Mouse (Mus musculus) thymus, postnatal 14 days (tissue): Measurements from ENCODE around the gene Pde4b.

Experiments
- DNase-seq: peaks from one replicate; pipeline ENCODE4 v3.0.0; 2021

The Pde4b gene

GRCm38 (mm10) chr4:102583469-102583868 is 496.1 kb downstream of the Pde4b start:
- no peak for DNase-seq

DNA sequence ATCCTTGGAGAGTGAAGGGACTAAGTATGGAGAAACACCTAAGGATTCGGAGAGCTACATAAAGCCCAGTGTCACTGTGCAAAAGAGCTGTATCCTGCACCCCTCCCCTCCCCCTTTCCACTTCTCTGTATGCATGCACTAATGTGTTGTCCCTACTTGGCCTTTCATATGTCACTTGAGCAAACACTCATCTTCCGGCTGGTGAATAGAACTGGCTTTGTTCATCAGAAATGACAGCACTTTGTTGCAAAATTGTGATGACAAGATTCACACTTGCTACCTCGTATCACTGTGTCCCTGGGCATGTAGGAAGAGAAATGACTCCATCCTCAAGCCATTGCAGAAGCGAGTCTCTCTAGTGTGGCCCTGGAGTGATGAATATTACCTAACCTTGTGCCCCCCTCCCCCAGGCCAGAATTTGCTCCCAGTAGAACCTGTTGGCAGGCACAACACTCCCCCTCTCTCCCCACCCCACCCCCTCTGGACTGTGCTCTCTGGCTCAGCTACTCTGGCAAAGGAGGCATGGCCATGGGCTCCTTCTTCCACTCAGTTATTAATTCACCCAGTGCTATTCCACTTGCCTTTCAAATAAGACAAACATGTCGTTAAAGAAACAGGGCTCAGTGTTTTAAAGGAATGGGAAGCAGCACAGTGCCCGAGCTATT is 497.4 kb downstream of the Pde4b start:
- DNase-seq = no peak

DNA sequence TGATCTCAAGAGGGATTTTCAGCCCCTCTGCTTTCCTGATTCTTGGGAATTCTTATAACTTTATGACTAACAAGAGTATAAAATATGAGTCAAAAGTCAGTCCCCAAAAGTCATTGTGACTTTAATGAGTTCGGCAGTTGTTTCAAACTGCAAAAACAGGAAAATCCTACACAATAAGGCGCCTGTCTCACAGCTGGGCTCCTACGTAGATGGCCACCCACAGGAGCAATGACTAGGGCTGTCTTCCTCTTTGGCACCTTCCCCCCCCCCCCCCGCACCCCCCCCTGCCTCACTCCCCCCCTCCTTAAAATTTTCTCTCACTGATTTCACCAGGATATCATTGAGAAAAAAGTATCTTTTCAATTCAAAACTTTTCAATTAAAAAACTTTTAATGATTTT is 498.2 kb downstream of the Pde4b start:
- no peak for DNase-seq

DNA sequence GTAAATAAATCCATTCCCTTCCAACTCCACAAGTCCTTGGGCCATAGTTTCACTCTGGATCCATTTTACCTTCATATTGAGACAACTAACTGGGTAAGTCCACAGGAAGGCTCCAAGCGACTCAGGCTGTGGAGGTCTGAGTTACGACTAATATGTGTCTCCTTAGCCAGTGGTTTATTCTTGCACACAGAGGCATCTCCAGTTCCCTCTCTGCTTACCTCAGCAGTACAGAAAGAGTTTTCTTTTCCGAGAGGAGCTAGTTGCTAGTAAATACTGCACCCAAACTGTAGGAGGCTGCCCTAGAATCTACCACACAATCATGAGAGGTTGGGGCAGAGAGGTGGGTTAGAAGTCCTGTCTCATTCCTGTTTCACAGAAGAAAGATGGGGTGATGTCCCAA is 499.4 kb downstream of the Pde4b start:
- DNase-seq = no peak

DNA sequence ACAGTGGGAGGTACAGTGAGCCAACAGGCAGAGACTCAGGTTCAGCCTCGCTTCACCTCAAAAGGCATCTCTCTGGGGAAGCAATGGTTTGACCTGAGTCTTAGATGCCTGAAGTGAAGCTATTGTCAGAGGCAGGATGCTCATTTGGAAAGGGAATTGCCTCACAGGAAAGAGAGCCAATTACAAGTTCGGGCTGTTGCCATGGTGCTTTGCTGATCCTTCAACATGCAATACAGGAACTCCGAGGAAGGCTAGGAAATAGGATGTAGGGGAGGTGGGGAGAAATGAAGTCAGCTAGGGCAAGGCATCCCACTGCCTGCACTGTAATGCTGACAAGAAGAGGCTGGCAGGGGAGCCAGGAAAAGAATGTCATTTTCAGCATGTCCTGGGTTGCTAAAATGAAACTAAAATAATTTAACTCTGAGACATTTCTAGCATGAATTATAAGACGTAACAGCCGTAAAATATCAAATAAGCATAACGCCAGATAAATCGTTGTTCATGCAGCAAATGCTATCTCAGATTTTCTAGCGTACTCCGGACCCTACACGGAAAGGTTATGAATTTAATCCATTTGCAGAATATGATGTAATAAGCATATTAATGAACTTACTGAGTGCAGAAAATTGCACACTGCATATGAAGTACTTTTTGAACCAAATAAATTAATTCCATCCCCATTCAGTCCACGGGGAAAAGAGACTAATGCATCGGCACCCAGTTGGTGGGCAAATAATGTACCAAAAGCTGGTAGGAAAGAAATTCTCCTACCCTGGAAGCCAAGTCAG is 501.5 kb downstream of the Pde4b start:
- DNase-seq = no peak

GRCm38 (mm10) chr4:102589537-102590031 is 502.2 kb downstream of the Pde4b start:
- no peak for DNase-seq

DNA sequence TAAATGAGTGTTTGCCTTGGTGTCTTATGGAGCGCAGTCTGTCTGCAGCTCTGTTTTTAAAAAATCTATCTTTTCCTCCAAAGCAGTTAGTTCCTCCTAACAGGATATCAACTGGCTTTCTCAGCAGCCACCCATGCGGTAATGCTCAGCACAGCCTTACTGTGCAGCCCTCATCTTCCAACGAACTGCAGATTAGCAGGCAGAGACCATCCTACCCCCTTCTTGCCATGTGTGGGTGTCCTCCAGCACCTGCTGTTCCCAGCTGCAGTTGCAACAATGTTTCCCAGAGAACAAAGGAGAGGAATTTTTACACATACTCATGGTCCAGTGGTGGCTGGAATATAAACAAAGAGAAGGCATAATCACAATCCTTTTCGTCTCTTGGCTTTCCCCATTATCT is 504.5 kb downstream of the Pde4b start:
- DNase-seq = no peak

- DNase-seq = no peak
Measured at GRCm38 (mm10) chr4:102592541-102592940, 505.2 kb downstream of the Pde4b start.

GRCm38 (mm10) chr4:102593631-102594030 is 506.3 kb downstream of the Pde4b start:
- DNase-seq = no peak

DNA sequence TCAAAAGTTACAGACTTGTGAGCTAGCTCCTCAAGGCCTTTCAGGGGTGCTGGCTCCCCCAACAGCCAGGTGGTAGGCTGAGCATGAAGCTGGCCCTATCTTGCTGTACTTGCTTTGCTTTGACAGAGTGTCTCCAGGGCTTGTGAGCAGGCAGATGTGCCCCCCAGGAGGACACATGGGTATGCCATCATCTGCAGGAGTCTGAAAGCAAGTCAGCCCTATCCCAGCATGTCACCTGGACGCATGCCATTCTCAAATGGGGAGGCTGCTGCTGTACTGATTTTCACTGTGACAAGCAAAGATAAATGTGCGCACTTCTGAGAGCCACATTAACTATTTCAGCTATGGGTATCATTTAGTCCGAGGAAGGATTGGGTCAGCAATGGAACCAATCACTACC is 507.2 kb downstream of the Pde4b start:
- DNase-seq = no peak

DNA sequence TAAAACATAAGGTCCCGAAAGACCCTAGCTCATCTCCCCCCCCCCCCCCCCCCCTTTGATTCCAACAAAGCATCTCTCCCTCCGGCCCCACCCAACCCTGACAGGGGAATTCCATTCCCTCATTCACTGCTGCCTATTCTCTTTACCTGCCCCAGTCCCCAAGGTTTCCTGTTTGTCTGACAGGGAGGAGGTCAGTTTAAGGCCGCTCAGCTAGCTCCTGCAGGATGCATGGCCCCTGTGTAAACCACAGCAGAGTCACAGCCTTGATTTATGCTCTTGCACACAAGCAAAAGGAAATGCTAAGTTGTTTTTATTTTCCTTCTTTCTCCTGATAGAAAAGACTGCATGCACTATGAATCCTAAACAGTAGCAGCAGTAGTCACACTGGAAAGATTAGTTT is 516.6 kb downstream of the Pde4b start:
- no peak for DNase-seq

GRCm38 (mm10) chr4:102605231-102605630 is 517.9 kb downstream of the Pde4b start:
- no peak for DNase-seq

DNA sequence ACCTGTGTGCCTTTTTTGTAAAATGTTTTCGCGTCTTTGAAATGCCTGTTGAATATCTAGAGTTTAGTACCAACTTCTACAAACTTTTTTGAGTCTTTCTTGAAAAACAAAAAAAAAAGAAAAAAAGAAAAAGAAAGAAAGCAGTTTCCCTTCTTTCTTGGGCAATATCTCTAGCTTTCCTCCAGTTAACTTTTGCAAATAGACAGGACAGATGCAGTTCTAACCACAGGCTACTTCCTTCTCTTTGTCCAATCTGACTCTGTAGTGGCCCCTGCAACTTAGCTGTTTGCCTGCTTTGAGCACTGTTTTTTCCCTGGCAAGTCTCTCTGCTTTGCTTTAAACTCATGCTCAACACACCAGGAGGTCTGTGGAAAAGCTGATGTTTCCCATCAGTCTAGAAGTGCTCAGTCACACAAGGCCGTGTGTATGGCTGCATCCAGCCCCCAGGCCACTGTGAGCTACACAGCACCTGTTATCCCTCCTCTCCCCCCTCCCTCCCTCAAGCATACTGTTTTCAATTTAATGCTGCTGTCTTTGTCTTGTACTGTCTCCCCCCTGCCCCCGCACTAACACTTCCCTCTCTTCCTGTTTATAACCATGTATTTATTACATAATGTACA is 518.5 kb downstream of the Pde4b start:
- DNase-seq = no peak

- no peak for DNase-seq
Measured at GRCm38 (mm10) chr4:102606825-102607224, 519.5 kb downstream of the Pde4b start.

- no peak for DNase-seq
Measured at GRCm38 (mm10) chr4:102607744-102608416, 520.5 kb downstream of the Pde4b start.

GRCm38 (mm10) chr4:102612596-102612995 is 525.3 kb downstream of the Pde4b start:
- no peak for DNase-seq

DNA sequence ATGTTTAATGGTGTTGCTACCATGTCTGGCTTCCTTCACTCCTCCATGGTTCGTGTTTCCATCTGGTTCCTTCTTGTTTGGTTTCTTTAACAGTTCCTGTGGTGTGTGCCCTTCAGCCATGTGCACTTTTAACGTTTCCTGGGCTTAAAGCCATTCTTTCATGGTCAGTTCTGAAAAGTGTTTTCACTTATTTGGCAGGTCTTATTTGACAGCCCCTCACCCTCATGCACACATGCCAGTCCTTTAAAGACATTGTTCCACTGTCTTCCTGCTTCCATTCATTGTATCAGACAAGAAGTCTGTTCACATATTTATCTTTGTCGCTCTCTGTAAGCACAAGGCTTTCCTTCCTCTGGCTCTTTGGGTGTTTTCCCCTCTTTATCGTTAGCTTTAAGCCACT is 530.4 kb downstream of the Pde4b start:
- no peak for DNase-seq

GRCm38 (mm10) chr4:102618609-102619008 is 531.3 kb downstream of the Pde4b start:
- DNase-seq = no peak

DNA sequence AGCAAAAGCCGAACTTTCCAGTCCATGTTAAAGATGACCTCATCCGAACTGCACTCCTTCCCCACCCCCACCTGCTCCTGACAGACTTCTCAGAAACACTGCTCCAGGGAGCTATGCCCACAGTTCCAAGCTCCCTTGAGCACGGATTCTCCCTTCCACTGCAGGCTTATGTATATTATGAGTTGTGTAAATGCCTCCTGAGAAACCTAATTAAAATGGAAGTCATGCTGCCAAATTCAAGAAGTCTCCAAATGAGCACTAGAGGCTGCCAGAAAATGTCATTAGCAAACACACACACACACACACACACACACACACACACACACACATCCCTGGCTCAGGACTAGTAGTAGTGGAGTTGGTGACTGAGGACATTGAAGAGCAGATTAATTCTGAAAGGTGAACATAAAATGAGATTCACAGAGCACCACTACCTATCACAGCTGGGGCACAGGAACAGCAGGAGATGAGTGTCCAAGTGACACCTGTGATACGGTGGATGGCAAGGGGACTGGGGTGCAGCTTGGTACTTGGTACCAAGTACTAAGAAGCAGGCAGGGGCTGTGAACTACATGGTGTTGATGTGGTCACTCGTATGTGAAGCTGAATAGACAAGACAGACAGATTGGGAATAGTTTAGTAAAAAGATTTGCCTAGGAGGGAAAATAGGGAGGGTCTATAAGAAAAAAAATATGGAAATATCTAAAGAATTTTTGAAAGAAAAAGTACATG is 533.0 kb downstream of the Pde4b start:
- no peak for DNase-seq

DNA sequence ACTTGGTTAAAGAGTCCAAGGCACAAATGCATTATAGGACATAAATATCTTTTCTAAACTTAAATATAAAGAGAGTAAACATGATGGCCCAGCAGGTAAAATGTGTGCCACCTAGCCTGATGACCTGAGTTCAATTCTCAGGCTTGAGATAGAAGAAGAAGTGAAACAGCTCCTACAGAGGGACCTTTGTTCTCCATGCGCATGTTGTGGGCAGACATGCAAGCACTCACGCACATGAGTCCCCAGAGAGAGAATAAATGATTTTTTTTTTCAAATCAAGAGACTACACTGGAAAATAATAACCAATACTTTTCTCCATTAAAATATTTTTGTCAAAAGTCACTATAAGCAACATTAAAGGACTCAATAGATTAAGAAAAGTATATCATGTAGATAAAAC is 533.8 kb downstream of the Pde4b start:
- DNase-seq = no peak

DNA sequence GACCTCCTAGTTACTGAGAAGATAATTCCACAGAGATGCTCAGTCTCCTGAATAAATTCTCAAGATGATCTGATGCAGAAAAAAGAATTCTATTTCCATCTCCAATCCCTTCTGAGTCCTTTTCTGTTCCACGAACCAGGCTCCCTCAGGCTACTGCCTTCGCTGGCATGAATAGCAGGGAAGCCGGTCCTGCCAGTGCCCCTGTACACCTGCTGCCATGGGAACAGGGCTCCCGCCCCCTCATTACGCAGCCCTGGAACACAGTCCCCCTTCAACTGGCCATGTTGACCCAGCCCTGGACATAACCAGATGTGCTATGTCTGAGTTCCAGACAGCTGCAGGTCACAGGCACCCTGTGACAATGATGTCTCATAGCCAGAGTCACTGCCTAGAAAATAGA is 535.6 kb downstream of the Pde4b start:
- no peak for DNase-seq

DNA sequence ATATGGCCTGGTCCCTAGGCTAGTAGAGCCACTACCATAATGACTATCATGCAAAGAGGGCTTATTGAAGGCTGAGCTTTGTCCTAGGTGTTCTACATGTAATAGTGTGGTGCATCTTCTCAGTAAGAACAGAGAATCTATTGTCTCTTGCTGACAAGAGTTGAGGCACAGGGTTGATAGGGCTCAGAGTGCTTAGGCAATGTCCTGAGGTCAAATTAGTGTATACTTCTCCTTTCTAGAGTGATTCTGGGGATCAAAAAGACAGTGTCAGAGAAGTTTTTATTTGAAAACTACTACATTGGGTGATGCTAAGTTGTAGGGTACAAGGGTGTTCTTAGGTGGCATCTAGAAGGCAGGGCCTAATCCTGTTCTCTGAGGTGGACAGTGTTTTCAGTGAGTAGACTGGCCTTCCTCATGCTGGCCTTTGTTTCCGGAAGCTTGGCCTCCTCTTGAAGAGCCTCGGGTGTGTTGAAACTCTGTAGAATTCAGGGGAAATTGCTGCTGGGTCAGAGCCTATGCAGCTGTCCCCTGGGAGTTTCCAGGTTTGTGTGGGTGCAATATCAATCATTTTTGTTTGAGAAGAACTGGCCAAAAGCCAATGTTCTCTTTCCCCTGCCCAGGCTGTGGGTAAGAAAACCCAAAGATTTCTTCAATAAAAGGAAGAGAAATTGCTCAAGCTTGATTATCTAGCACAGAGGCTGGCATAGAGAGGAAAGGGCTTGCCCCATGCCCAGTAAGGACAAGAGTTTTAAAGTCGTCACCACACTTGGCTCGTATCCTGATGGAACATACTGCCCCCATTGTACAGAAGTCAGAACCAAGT is 536.7 kb downstream of the Pde4b start:
- DNase-seq = no peak
